Mouse (Mus musculus) thymus, postnatal 0 days (tissue): ENCODE data around the gene Rad51b. TPM values are rescaled to one million over a fixed set of nuclear protein-coding genes. Genes with fewer than 3 reads are reported as not detected.

Experiments used
- DNase-seq: peaks from one replicate; pipeline ENCODE4 v3.0.0-alpha.2; 2015; ENCODE audit warnings: low spot score
- polyA plus RNA-seq: library from polyadenylated mRNA; unstranded; fragments of >200 nt; fragmentation: Nextera tagmentation; extraction: Ambion mirVana; gene quantifications from 2 replicates; pipeline ENCODE4 v1.2.1, GENCODE M21; 2015

The Rad51b gene
- polyA plus RNA-seq, 1 experiment from 2014 or later = 4.8 TPM

DNA sequence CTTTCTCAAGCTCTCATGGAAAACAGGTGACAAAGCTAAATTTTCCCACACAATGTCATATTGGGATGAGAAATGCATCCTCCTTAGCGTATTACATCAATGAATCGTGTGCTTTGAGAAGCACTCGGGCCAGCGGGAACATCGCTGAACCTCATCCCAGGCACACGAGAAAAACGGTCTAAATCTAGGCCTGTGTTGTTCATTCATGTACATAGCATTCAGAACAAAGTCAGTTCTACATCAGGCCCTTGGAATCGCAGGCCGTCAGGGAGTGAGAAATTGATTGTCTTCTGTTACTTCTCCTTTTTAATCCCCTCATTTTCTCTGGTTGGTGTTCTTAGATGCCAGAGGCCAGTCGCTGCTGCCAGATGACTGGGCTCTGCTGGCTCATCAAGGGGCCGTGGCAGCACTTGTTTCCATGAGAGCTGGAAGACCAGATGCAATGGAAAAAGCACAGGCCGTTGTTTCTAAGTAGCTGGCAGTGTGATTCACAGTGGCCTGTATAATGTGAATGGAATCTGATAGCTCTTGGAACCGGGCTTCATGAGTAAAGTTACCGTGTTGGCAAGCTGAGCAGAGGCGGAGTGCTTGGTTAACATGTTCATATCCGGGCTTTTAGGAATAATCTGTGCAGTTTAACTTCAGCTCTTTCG is 191.6 kb downstream of the Rad51b start:
- DNase-seq = no peak

DNA sequence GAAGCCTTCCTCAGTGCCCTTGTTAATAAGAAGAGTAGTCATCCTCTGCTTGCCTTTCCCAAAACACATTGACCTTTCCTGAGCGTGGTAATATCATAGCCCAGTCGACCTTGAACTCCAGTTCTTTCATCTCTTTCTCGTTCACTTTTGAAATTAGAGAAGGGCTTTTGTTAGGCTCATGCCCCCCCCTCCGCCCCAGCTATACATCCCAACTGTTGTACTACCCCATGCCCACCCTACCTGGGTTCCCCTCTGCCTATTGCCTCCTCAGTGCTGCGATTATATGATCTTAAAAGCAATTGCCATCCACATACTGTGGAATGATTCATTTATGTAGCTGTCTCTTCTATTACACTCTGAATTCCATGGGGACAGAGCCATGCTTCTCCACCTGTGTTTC is 193.5 kb downstream of the Rad51b start:
- DNase-seq = no peak

DNA sequence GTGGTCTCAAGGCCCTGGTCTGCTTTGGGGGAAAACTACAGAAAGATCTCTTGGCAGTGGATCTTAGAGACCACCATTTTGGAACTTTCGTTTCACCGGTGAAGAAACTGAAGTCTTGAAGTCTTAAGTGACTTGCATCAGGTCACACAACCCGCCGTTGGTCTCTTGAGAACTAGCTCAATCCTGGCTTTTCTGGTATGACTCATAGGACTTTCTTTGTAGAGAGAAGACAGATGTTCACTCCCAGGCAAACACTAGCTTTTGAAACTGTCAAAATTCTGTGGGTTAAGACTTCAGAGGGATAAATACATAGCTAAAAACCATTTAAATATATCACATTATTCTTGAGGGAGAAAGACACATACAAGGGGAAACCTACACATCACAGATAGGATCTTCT is 195.1 kb downstream of the Rad51b start:
- no peak for DNase-seq

DNA sequence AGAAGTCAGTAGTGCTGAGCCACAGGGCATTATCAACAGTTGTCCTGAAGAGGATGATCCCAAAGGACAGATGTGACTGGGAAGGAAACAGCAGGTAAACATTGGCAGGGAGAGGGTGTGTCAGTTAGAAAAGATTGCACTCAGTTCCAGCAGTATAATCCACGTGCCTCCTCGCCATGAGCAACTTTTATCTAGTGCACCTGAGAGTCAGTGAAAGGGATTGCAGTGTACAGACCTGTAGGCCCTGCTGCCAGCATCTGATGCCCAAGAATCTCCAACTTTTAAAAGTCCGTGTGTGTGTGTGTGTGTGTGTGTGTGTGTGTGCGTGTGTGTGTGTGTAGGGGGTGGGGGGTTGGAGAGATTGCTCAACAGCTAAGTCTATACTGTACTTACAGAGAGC is 195.5 kb downstream of the Rad51b start:
- no peak for DNase-seq

DNA sequence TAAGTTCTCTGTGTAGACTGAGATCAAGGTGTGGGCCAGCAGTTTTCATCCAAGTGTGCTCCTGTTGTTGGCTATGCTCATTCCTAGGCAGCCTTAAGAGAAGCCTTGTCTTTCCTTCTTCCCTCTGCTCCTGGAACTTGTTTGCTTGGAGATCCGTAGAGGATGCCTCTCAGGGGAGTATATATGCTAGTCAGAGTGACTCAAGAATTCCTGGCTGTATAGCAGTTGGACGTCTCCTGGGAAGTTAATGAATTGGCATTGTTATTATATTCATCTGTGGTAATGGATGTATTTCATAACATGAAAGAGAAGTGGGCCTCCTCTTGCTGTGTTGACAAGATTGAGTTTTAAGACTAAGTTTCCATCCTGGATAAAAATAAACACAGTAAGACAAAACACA is 196.4 kb downstream of the Rad51b start:
- DNase-seq = no peak

DNA sequence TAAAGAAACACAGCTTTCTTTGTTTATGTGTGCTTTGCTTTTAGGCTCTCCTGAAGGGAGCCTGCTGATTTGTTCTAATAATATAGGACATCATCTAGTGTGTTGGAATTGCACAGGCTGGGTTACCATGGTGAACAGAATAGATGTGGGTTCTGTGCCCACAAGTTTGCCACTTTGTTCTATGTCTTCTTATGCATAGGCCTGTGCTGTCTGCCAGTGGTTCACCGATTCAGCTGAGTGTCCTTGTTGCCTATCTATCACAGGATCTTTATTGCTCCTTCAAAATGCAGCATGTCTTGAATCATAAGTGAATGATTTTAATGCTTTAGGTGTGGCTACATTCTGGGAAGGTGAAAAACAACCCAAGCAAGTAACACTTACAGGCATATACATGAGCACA is 201.2 kb downstream of the Rad51b start:
- no peak for DNase-seq

- no peak for DNase-seq
Measured at GRCm38 (mm10) chr12:79499809-79500208, 202.7 kb downstream of the Rad51b start.

DNA sequence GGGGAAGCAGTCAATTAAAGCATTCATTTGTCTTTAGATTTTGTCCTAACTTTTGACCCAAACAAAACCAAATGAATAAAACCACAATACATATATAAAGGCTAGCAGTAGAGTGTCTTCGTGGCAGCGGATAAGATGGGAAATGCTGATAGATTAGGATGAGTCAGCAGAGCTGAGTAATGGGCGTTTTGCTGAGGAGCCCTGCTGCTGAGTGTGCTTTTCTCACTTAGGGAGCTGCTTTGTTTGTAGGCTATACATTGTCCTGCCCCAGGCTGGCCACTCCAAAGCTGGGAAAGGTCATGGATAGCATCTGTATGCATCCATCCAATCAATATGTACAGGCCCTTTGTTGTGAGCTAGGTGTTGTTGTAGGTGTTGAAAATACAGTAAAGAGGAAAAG is 204.8 kb downstream of the Rad51b start:
- DNase-seq = no peak

- DNase-seq = no peak
Measured at GRCm38 (mm10) chr12:79502862-79503581, 205.9 kb downstream of the Rad51b start.

DNA sequence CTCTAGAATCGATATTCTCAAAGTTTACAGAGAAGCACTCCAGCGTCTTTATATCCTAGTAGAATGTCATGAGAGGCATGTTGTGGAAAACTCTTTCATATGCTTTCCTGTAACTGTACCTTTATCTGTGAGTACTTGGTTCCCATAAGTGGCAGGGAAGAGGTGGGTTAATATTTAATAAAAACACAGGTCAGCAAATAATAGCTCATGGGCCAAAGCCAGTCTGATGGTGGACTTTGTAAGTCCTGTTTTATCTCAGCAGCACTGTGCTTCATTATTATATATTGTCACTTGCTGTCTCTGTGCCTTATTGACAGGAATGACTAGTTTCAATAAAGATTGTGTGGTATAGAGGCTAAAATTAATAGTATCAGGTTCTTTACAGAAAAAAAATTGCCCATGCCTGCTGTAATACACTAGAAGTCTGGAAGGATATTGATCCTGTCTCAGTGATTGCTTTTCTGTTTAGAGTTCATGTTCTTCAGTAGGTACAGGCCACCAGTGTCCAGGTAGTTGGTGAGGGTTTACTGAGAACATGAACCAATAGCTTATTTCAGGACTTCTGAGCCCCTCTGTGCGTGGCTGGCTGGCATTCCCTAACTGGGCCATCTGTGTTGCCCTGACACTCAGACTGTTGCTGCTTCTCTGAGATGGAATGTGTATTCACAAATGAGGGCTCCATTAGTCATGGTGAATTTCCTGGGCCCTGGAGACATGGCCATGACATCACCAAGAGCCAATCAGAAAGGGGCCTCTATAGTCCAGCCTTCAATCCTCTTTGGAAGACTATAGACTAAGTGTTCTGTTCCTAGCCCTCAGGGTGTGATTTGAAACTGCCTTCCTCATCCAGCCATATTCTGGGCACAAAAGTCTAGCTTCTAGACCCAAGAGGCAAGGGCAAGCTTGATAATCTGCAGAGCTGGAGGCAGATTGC is 206.8 kb downstream of the Rad51b start:
- no peak for DNase-seq

DNA sequence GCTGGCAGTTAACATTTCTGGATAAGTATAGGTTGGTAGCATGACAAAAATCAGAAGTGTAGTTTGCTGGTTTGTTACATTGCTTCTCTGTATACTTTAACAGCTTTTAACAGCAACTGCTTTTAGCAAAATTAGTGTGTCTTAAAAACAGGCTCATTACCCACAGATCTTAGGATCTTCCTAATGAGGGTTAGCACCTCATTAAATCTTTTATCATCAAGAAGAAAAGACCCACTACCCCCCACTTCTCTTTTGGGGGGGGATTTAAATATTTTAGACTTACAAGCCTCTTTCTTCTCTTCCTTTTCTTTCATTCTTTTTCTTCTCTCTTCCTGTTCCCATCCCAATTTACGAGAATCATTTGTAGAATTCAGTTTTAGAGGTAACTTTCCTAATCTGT is 207.6 kb downstream of the Rad51b start:
- no peak for DNase-seq

DNA sequence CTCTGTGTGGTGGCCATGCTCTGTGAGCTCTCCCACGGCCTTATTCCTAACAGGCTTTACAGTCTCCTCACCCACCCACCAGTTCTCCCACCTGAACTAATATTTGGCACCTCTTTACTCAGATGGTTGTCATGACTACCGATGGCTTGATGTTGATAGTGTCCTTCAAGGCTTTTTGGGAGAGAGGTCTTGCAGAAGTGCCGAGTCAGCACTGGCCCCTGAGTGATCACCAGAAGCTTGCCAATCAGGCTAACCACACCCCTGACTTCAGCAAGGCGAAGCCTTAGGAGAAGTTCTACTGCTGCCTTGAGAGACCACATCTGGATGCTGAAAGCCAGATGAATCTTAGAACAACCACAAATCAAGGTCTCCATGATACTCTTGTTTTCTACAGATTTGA is 209.3 kb downstream of the Rad51b start:
- no peak for DNase-seq

DNA sequence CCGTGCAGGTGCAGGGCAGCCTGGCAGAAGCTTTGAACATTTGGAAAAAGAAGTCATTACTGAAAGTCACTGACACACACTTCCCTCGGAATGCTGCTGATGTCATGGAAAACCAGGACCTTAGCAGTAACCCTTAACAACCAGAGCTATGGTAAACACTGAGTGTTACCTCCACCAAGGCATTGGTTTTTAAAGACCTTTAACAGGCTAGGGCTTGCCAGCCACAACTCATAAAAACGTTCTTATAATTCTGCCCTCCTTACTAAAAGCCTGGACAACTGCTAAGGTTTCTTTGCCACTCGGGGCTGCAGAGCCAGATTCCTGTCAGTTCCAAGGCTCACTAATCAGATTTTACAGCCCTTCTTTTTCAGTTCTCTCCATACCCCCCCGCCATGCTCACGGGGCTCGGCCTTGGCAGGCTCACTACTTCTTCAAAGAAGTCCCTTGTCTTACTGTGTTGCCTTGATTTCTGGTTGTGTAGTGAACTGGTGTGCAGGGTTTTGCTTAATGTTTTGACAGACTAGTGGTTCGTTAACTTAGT is 210.1 kb downstream of the Rad51b start:
- no peak for DNase-seq

- peak; percentile 64 for DNase-seq
Measured at GRCm38 (mm10) chr12:79511454-79512204, 214.5 kb downstream of the Rad51b start.

DNA sequence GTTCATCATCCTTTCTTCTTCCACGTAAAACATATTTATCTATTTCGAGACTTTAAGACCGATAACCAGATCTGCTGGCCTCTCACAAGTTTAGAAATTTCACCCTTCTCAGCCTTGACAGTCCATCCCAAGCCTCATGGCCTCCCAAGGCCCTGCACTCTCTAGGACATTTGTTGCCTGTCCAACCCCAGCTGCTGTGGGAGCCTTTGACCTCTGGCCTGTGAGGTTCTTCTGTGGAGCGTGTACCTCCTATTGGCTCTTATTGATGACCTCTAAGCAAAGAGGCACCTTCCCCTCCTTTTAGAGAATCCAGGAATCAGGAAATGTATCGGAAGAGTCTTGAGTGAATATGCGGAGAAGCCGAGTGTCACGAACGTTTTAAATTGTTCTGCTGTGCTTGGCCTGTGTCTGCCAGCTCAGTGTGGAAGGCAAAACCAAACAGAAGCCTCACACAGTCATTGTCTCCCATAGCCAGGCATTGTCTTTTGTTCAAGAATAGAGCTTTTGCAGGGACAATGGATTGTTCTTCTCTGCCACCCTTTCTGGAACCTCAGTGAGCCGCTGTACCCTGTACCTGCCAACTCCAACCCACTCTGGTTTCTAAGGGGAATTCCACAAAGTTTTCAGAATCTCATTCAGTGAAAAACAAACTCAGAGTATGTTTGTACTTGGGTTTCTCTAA is 215.3 kb downstream of the Rad51b start:
- no peak for DNase-seq

DNA sequence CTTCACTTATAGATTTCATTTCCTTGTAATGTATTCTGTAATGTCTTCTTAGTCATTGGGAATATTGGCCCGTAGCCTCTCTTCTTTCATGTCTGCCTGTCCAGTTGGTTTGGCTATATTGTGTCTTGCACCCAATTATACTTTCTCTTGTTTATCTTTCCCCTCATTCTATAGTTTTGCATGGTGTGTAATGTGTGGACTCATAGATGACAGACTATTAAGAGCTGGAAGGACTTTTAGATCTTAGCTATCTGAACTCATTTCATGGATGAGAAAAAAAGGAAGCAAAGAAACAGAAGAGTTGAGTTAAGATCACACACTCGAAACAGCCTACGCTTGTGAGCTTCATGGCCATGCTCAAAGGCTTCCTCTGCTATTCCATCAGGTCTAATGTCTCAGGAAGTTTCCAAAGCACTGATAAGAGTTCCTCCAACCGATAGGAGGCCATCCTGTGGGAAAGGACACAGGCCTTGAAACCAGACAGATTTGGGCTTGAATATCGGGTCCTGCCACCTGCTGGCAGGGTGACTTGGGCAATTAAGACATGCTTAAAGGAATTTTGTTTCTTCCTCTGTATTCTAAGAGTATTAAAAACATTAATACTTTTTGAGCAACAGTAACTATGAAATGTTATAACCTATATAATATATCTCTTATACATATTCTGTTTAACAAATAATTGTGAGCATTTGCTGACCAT is 216.1 kb downstream of the Rad51b start:
- no peak for DNase-seq

GRCm38 (mm10) chr12:79514680-79515079 is 217.6 kb downstream of the Rad51b start:
- no peak for DNase-seq

- no peak for DNase-seq
Measured at GRCm38 (mm10) chr12:79522374-79522773, 225.3 kb downstream of the Rad51b start.

- no peak for DNase-seq
Measured at GRCm38 (mm10) chr12:79524941-79525871, 228.1 kb downstream of the Rad51b start.
